Mouse (Mus musculus) E14TG2a.4 (cell line): ENCODE results near the gene Chit1.

Experiments
- CTCF ChIP-seq: conservative IDR thresholded peaks from 2 replicates; pipeline ENCODE4 v1.5.1; 2014; ENCODE audit warnings: low read length
- NANOG ChIP-seq: IDR thresholded peaks from 2 replicates; pipeline ENCODE4 v1.6.1; 2014; ENCODE audit warnings: borderline replicate concordance, low read length, mixed read lengths
- POU5F1 ChIP-seq: IDR thresholded peaks from 2 replicates; pipeline ENCODE4 v1.6.1; 2014; ENCODE audit warnings: low read length, borderline replicate concordance

DNA sequence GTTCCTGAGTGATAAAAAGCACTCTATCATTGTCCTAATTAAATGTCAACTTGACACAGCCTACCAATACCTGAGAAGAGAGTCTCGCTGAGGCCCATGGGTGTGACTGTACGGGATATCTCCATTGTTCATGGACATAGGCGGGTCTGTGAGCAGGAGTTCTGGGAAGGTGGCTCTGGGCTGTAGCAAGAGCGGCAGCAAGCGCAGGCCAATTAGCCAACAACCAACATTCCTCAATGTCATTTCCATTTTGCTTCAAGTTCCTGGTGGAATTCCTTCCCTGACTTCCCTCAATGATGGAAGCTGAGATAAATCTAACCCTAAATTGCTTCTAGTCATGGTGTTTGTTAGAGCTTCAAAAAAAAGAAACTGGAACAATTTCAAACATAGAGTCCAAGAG lies 66.9 kb downstream of the Chit1 start:
- TF ChIP-seq CTCF (no peak), POU5F1 (no peak), NANOG (no peak)
